Mouse (Mus musculus) erythroblast, embryonic 14.5 days (primary cell): ENCODE results near the gene Sema3e.

Source experiments
- GATA1 ChIP-seq: IDR thresholded peaks from 2 replicates; pipeline ENCODE4 v1.6.1; 2012; ENCODE audit warnings: low read length, inconsistent platforms, mixed read lengths
- TAL1 ChIP-seq: IDR thresholded peaks from 3 replicates; pipeline ENCODE4 v1.6.1; 2012; ENCODE audit warnings: low read length, inconsistent platforms, mixed read lengths

DNA sequence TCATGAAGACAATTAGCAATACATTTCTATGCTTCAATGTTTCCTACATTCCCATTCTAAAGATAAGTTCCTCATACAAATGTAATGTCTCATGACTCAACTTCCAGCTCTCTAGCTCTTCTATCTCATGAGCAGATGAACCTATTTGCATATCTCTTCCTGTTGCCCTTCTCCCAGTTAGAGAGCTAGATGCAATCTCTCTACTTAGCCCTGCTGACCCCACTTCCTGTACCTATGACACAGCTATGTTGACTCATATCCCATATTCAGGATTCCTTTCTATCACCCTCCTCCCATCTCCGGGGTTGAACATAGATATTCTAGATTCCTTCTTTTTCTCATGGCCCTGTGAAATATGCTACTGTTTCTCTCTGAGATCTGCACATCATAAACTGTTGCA lies 38.0 kb upstream of the Sema3e start:
- TF ChIP-seq GATA1 (no peak), TAL1 (no peak)
